In genomic region chr2:115694386-115694785, GRCm38 (mm10) we compare ENCODE assay signal across 18 mouse cellular contexts.
"Had no signal": no experiment of that assay in that cellular context is flagged by ENCODE, and none has a peak within 500 bp of the region (broad histone marks: within the 10 kb centered on the region; RNA-seq: fewer than 3 reads in every experiment).

No protein-coding gene starts in this region.

- H3K27me3 ChIP-seq: lung, embryonic 15.5 days; megakaryocyte, embryonic 14.5 days; midbrain, embryonic 13.5 days; midbrain, embryonic 15.5 days; neural tube, embryonic 13.5 days; neural tube, embryonic 15.5 days; stomach, embryonic 15.5 days had no signal

- ATAC-seq: lung, postnatal 0 days; midbrain, embryonic 13.5 days had no signal

- H3K36me3 ChIP-seq: lung, embryonic 15.5 days; midbrain, embryonic 13.5 days; midbrain, embryonic 15.5 days; neural tube, embryonic 13.5 days; neural tube, embryonic 15.5 days; stomach, embryonic 15.5 days had no signal

- H3K4me3 ChIP-seq: lung, embryonic 15.5 days; megakaryocyte, embryonic 14.5 days; midbrain, embryonic 13.5 days; midbrain, embryonic 15.5 days; neural tube, embryonic 13.5 days; neural tube, embryonic 15.5 days; stomach, embryonic 15.5 days had no signal

- H3K27ac ChIP-seq: lung, embryonic 15.5 days; macrophage; midbrain, embryonic 13.5 days; midbrain, embryonic 15.5 days; neural tube, embryonic 13.5 days; neural tube, embryonic 15.5 days; stomach, embryonic 15.5 days; stomach, postnatal 0 days had no signal

- H3K4me1 ChIP-seq: lung, embryonic 15.5 days; midbrain, embryonic 13.5 days; midbrain, embryonic 15.5 days; neural tube, embryonic 13.5 days; neural tube, embryonic 15.5 days; stomach, embryonic 15.5 days had no signal

- DNase-seq: lung, adult 2 months; lung, postnatal 14 days; lung, postnatal 36 days; right cerebral cortex, postnatal 14 days; thymus, adult 18-20 months; thymus, postnatal 14 days; thymus, postnatal 36 days had no signal

- H3K9ac ChIP-seq: lung, embryonic 15.5 days; midbrain, embryonic 13.5 days; midbrain, embryonic 15.5 days; neural tube, embryonic 13.5 days; neural tube, embryonic 15.5 days; stomach, embryonic 15.5 days had no signal

- H3K4me2 ChIP-seq: lung, embryonic 15.5 days; midbrain, embryonic 11.5 days; midbrain, embryonic 13.5 days; midbrain, embryonic 15.5 days; neural tube, embryonic 13.5 days; neural tube, embryonic 15.5 days; stomach, embryonic 15.5 days had no signal

- H3K9me3 ChIP-seq: lung, embryonic 15.5 days; megakaryocyte, embryonic 14.5 days; midbrain, embryonic 13.5 days; midbrain, embryonic 15.5 days; neural tube, embryonic 13.5 days; neural tube, embryonic 15.5 days; stomach, embryonic 15.5 days had no signal
